Mouse (Mus musculus) neural tube, embryonic 13.5 days (tissue): Measurements from ENCODE around the gene Nln. TPM values are rescaled to one million over a fixed set of nuclear protein-coding genes. Genes with fewer than 3 reads are reported as not detected.

Experiments used
- ATAC-seq: fragments of 200-750 bp; cut with Nextera tagmentation; 2 replicates; pipeline ENCODE4 v1.8.0; 2017; ENCODE audit warnings: low read depth, mild to moderate bottlenecking, moderate TSS enrichment, moderate library complexity
- H3K27ac ChIP-seq: fragments of 300-500 bp; sonication (generic); replicated peaks from 2 replicates; pipeline ENCODE4 v1.5.1; 2015; ENCODE audit warnings: moderate library complexity, mild to moderate bottlenecking, inconsistent platforms
- H3K27me3 ChIP-seq: fragments of 300-500 bp; sonication (generic); 2 replicates; pipeline ENCODE4 v1.6.1; 2015; ENCODE audit warnings: mild to moderate bottlenecking, inconsistent platforms
- H3K36me3 ChIP-seq: fragments of 300-500 bp; sonication (generic); 2 replicates; pipeline ENCODE4 v1.6.1; 2015; ENCODE audit warnings: mild to moderate bottlenecking, inconsistent platforms
- H3K4me1 ChIP-seq: fragments of 300-500 bp; sonication (generic); replicated peaks from 2 replicates; pipeline ENCODE4 v1.6.1; 2015; ENCODE audit warnings: inconsistent platforms
- H3K4me2 ChIP-seq: fragments of 300-500 bp; sonication (generic); 2 replicates; pipeline ENCODE4 v1.6.1; 2015; ENCODE audit warnings: inconsistent platforms, mild to moderate bottlenecking, moderate library complexity
- H3K4me3 ChIP-seq: fragments of 300-500 bp; sonication (generic); 2 replicates; pipeline ENCODE4 v1.5.1; 2015; ENCODE audit warnings: mild to moderate bottlenecking, inconsistent platforms
- H3K9ac ChIP-seq: fragments of 300-500 bp; sonication (generic); 2 replicates; pipeline ENCODE4 v1.6.1; 2015; ENCODE audit warnings: moderate library complexity, mild to moderate bottlenecking, inconsistent platforms
- H3K9me3 ChIP-seq: fragments of 300-500 bp; sonication (generic); 2 replicates; pipeline ENCODE4 v1.6.1; 2016; ENCODE audit warnings: inconsistent platforms
- WGBS: fragments of 180-500 bp; shearing (Covaris S2); methylation state at CpG from one replicate; pipeline ENCODE4 v1.1.7; 2015; 5-methylcytosine and 5-hydroxymethylcytosine counted together
- polyA plus RNA-seq: library from polyadenylated mRNA; unstranded; fragments of >200 nt; fragmentation: Nextera tagmentation; extraction: Ambion mirVana; gene quantifications from 2 replicates; pipeline ENCODE4 v1.2.1, GENCODE M21; 2015

Nln gene
- polyA plus RNA-seq, 1 experiment from 2014 or later, result 32.4 TPM

- no peak overlapping the region for H3K4me2 ChIP-seq
- H3K9ac ChIP-seq, result no peak overlapping the region
- ATAC-seq, result peak; percentile 53; the same call in 1 of the 2 replicates
- H3K4me3 ChIP-seq, result no peak overlapping the region
- peaks cover 39% of the 10 kb centered on the region for H3K27me3 ChIP-seq
- peak overlapping the region; percentile 49 for H3K27ac ChIP-seq
- 50% methylated on average over 18 of the region's 18 CpGs for WGBS
- peaks cover 21% of the 10 kb centered on the region for H3K4me1 ChIP-seq
- peaks cover 3% of the 10 kb centered on the region; the same call in 1 of the 2 replicates for H3K9me3 ChIP-seq
- peaks cover 15% of the 10 kb centered on the region; the same call in 1 of the 2 replicates for H3K36me3 ChIP-seq
Observed at GRCm38 (mm10) chr13:104024856-104025709, 84.3 kb downstream of the Nln start.

DNA sequence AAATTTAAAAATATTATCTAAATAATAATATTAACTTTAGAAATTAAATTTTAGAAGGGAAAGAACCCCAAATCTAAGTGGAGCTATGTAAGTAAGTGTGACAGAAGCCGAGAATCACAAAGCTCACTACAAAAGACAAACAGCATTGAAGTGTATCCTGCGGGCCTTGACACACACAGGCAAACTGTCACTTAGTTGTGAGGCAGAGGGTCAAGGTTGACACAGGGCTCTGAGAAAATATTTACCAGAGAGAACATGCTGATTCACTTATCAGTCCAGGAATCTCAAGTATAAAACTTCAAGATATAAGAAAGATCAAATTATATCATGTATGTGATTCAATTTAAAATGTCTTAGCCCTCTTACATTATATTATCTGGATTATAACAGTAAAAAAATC lies 85.1 kb downstream of the Nln start:
- no peak overlapping the region for H3K4me2 ChIP-seq
- H3K9me3 ChIP-seq, result peaks cover 4% of the 10 kb centered on the region; the same call in 1 of the 2 replicates
- H3K4me3 ChIP-seq, result no peak overlapping the region
- WGBS, result 81% methylated on average over 2 of the region's 2 CpGs
- no peak for ATAC-seq
- H3K4me1 ChIP-seq, result peaks cover 21% of the 10 kb centered on the region
- H3K27me3 ChIP-seq, result peaks cover 39% of the 10 kb centered on the region
- H3K9ac ChIP-seq, result no peak overlapping the region
- no peak overlapping the region for H3K27ac ChIP-seq
- peaks cover 16% of the 10 kb centered on the region; the same call in 1 of the 2 replicates for H3K36me3 ChIP-seq

DNA sequence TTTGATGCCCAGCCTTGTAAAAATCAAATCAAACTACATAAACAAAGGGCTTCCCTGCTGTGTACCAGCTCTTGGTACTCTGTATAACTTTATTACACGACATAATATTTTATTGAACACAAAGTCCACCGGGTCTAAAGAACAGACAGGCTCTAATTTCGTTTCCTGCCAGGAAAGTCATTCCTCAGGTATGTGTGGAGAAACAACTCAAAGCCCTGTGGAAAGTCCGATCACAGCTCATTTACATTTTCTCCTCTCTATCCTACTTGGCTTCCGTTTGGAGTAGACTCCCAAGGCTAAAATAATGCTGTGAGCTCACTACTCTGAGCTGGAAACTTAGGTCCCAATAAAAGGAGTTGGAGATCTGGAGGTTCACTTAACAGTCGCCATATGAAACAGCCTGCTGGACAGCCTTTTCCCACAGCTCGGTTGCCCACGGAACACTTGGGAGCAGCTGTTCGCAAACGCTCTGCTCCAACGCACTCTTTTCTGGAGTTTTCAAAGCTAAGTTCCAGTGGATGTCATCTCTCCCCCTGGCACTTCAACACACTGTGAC lies 86.0 kb downstream of the Nln start:
- Histone ChIP-seq H3K9me3 (peaks cover 4% of the 10 kb centered on the region; the same call in 1 of the 2 replicates), H3K27ac (no peak overlapping the region), H3K4me2 (no peak overlapping the region), H3K4me1 (peaks cover 25% of the 10 kb centered on the region), H3K9ac (no peak overlapping the region), H3K4me3 (no peak overlapping the region), H3K27me3 (peaks cover 39% of the 10 kb centered on the region), H3K36me3 (peaks cover 16% of the 10 kb centered on the region; the same call in 1 of the 2 replicates)
- ATAC-seq, result no peak
- WGBS, result 64% methylated on average over 11 of the region's 11 CpGs

DNA sequence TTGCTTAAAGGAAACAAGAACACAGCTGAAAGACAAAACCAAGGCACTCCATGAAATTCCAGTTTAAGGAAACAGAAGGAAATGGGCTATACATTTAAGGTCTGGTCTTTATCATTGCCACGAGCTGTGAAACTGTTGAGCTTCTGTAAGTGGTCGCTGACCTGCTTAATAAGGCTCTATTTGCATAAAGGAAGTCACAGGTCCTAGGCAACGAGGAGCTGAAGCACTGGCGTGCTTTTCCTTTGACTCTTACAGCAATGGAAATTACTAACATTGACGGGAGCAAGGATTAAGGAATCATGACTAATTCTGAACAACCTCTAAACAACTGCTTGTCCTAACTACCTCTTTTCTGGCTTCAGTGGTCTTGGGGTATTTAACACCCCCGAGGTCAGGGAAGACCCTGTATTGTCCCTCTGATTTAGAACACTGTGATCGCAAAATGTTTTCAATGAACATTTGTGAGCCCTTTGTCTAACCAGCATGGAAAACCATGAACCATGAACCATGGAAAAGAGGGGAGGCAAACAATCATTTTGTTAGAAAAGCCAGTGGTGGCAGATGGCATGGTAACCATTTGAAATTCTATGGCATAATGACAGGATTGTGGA lies 90.8 kb downstream of the Nln start:
- Histone ChIP-seq H3K36me3 (peaks cover 16% of the 10 kb centered on the region; the same call in 1 of the 2 replicates), H3K27me3 (peaks cover 46% of the 10 kb centered on the region), H3K27ac (peak overlapping the region; percentile 34; the same call in 1 of the 2 replicates), H3K4me1 (peaks cover 14% of the 10 kb centered on the region; the same call in 1 of the 2 replicates), H3K4me3 (no peak overlapping the region), H3K9me3 (peaks cover 4% of the 10 kb centered on the region; the same call in 1 of the 2 replicates), H3K9ac (no peak overlapping the region), H3K4me2 (no peak overlapping the region)
- peak; percentile 64; the same call in 1 of the 2 replicates for ATAC-seq
- WGBS, result 17% methylated on average over 7 of the region's 7 CpGs

- H3K4me3 ChIP-seq, result no peak overlapping the region
- H3K9ac ChIP-seq, result no peak overlapping the region
- H3K9me3 ChIP-seq, result peaks cover 4% of the 10 kb centered on the region; the same call in 1 of the 2 replicates
- no peak overlapping the region for H3K27ac ChIP-seq
- 86% methylated on average over 18 of the region's 18 CpGs for WGBS
- H3K4me1 ChIP-seq, result peaks cover 9% of the 10 kb centered on the region; the same call in 1 of the 2 replicates
- no peak for ATAC-seq
- peaks cover 26% of the 10 kb centered on the region for H3K27me3 ChIP-seq
- H3K4me2 ChIP-seq, result no peak overlapping the region
- peaks cover 5% of the 10 kb centered on the region; the same call in 1 of the 2 replicates for H3K36me3 ChIP-seq
Observed at GRCm38 (mm10) chr13:104015246-104016105, 93.9 kb downstream of the Nln start.

DNA sequence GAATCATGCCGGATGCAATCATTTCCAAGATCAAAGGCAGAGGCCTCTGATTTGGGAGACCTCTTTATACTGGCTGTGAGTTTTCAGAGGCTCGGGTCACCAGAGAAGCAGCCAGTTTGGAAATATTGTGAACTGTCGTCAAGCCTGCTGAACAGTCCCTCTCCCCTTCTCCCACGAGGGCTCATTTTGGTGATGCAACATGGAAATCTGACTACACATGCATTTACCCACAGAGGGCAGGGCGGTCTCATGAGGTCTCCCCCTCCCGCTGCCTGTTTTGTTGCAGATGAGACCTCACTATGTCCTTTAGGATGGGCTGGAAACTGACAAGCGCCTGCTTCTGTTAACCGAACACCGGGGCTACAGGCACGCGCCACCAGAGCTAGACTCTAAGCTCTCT lies 95.4 kb downstream of the Nln start:
- 83% methylated on average over 11 of the region's 11 CpGs for WGBS
- no peak for ATAC-seq

GRCm38 (mm10) chr13:104013380-104013779 lies 96.0 kb downstream of the Nln start:
- no peak overlapping the region for H3K9ac ChIP-seq
- ATAC-seq, result no peak
- H3K27me3 ChIP-seq, result peaks cover 26% of the 10 kb centered on the region
- H3K36me3 ChIP-seq, result no peaks in the 10 kb centered on the region
- H3K4me2 ChIP-seq, result no peak overlapping the region
- WGBS, result 54% methylated on average over 6 of the region's 6 CpGs
- no peak overlapping the region for H3K4me3 ChIP-seq
- 0 out of 2 replicates have a peak, but pooled peaks cover 4% of the 10 kb centered on the region for H3K4me1 ChIP-seq
- no peak overlapping the region for H3K27ac ChIP-seq
- H3K9me3 ChIP-seq, result no peaks in the 10 kb centered on the region

More for the DNA sequence above, 95.4 kb downstream of the Nln start:
- no peaks in the 10 kb centered on the region for H3K9me3 ChIP-seq
- H3K4me2 ChIP-seq, result no peak overlapping the region
- no peak overlapping the region for H3K9ac ChIP-seq
- H3K27me3 ChIP-seq, result peaks cover 26% of the 10 kb centered on the region
- no peak overlapping the region for H3K27ac ChIP-seq
- no peak overlapping the region for H3K4me3 ChIP-seq
- peaks cover 9% of the 10 kb centered on the region; the same call in 1 of the 2 replicates for H3K4me1 ChIP-seq
- no peaks in the 10 kb centered on the region for H3K36me3 ChIP-seq

DNA sequence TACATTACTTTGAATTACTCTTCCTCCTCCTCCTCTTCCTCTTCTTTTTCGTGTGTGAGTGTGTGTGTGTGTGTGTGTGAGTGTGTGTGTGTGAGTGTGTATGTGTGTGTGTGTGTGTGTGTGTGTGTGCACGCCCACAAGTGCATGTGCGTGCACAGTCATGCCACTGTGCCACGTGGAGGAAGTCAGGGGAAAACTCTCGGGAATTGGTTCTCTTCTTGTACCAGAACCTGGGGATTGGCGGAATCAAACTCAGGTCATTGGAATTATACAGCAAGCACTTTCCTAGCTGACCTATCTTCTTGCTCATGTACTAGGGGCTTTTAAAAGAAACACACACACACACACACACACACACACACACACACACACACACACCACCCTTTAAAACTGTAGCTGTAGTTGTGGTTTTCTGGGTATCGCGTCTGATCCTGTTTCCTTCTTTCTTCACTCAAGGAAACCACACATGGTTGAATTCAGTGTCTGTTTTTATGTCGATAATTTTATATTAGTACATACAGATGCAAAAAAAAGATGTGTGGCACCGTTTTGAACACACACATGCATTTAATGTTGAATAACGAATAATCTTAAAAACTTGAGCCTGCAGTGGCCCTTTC lies 97.1 kb downstream of the Nln start:
- H3K9me3 ChIP-seq, result no peaks in the 10 kb centered on the region
- 89% methylated on average over 11 of the region's 11 CpGs for WGBS
- no peak overlapping the region for H3K4me2 ChIP-seq
- ATAC-seq, result no peak
- no peaks in the 10 kb centered on the region for H3K36me3 ChIP-seq
- H3K27ac ChIP-seq, result no peak overlapping the region
- no peak overlapping the region for H3K9ac ChIP-seq
- H3K4me3 ChIP-seq, result no peak overlapping the region
- H3K27me3 ChIP-seq, result peaks cover 26% of the 10 kb centered on the region
- no peaks in the 10 kb centered on the region for H3K4me1 ChIP-seq

GRCm38 (mm10) chr13:104011289-104011688 lies 98.1 kb downstream of the Nln start:
- H3K36me3 ChIP-seq, result no peaks in the 10 kb centered on the region
- 92% methylated on average over 5 of the region's 5 CpGs for WGBS
- H3K4me1 ChIP-seq, result no peaks in the 10 kb centered on the region
- no peak overlapping the region for H3K4me2 ChIP-seq
- ATAC-seq, result no peak
- no peak overlapping the region for H3K27ac ChIP-seq
- H3K4me3 ChIP-seq, result no peak overlapping the region
- H3K9me3 ChIP-seq, result no peaks in the 10 kb centered on the region
- peaks cover 20% of the 10 kb centered on the region for H3K27me3 ChIP-seq
- no peak overlapping the region for H3K9ac ChIP-seq

- ATAC-seq, result no peak
Observed at GRCm38 (mm10) chr13:104005231-104005845, 104.1 kb downstream of the Nln start.

DNA sequence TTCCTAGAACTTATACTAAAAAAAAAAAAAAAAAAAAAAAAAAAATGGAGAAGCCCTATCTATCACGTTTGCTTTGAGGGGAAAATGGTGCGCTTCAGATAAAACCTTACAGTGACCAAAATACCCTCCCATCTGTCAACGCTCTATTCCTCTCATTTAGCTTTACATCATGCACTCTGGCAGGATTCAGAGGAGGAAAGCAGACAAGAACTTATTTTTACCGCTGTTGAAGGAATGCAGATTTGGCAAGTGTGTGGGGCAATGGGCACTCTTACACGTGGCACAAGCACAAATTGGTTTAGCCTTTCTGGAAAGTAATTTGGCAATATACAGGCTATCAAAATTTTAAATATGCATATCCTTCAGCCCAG lies 115.3 kb downstream of the Nln start:
- no peaks in the 10 kb centered on the region for H3K36me3 ChIP-seq
- H3K4me3 ChIP-seq, result no peak overlapping the region
- no peak overlapping the region for H3K27ac ChIP-seq
- 86% methylated on average over 5 of the region's 5 CpGs for WGBS
- H3K27me3 ChIP-seq, result no peaks in the 10 kb centered on the region
- H3K4me1 ChIP-seq, result no peaks in the 10 kb centered on the region
- H3K9ac ChIP-seq, result no peak overlapping the region
- H3K9me3 ChIP-seq, result peaks cover 3% of the 10 kb centered on the region; the same call in 1 of the 2 replicates
- no peak overlapping the region for H3K4me2 ChIP-seq
- no peak for ATAC-seq

More at GRCm38 (mm10) chr13:104005231-104005845, 104.1 kb downstream of the Nln start:
- Histone ChIP-seq H3K27ac (no peak overlapping the region), H3K36me3 (no peaks in the 10 kb centered on the region), H3K9ac (no peak overlapping the region), H3K9me3 (no peaks in the 10 kb centered on the region), H3K4me1 (no peaks in the 10 kb centered on the region), H3K27me3 (no peaks in the 10 kb centered on the region), H3K4me3 (no peak overlapping the region), H3K4me2 (no peak overlapping the region)
- WGBS, result 89% methylated on average over 6 of the region's 6 CpGs
